In genomic region chr12:84060946-84061345, GRCm38 (mm10) we compare ENCODE assay signal across 8 mouse cellular contexts. TPM values are rescaled to one million over a fixed set of nuclear protein-coding genes. Genes with fewer than 3 reads are reported as not detected.
A peak's percentile ranks its signal among the peaks of the same experiment; 100 is the strongest.
DNase-seq lines count a peak whose midpoint lies in the region; ATAC-seq and TF ChIP-seq lines count a peak whose summit lies in the region.

No protein-coding gene starts in this region.

- H3K4me3 ChIP-seq in forebrain, postnatal 0 days (ENCODE audit: low read depth, low read length) = no peak overlapping the region
- no peak overlapping the region for H3K4me3 ChIP-seq in forebrain, embryonic 10.5 days
- no peak overlapping the region for H3K4me3 ChIP-seq in liver, postnatal 0 days (ENCODE audit: low read depth, low read length)
- no peak overlapping the region for H3K4me3 ChIP-seq in liver, embryonic 11.5 days (ENCODE audit: low read depth, low read length)
- H3K4me3 ChIP-seq in hindbrain, embryonic 14.5 days (replicated peaks; ENCODE audit: low read length) = no peak overlapping the region

- H3K4me1 ChIP-seq in forebrain, postnatal 0 days (ENCODE audit: insufficient read depth) = no peaks in the 10 kb centered on the region
- no peaks in the 10 kb centered on the region for H3K4me1 ChIP-seq in forebrain, embryonic 10.5 days
- no peaks in the 10 kb centered on the region for H3K4me1 ChIP-seq in liver, postnatal 0 days (ENCODE audit: insufficient read depth)
- H3K4me1 ChIP-seq in liver, embryonic 11.5 days (replicated peaks; ENCODE audit: control insufficient read depth, insufficient read depth, low read length) = no peaks in the 10 kb centered on the region
- no peaks in the 10 kb centered on the region for H3K4me1 ChIP-seq in hindbrain, embryonic 14.5 days (replicated peaks; ENCODE audit: control insufficient read depth, insufficient read depth, low read length)

- no peak overlapping the region for H3K9ac ChIP-seq in forebrain, postnatal 0 days
- H3K9ac ChIP-seq in liver, postnatal 0 days (replicated peaks) = no peak overlapping the region
- no peak overlapping the region for H3K9ac ChIP-seq in liver, embryonic 11.5 days (ENCODE audit: low read depth, low read length)
- H3K9ac ChIP-seq in hindbrain, embryonic 14.5 days = no peak overlapping the region

- DNase-seq in forebrain, postnatal 0 days = no peak
- no peak for DNase-seq in forebrain, embryonic 10.5 days (ENCODE audit: extremely low spot score, low spot score)
- DNase-seq in liver, postnatal 0 days = peak; percentile 15
- no peak for DNase-seq in liver, embryonic 11.5 days (ENCODE audit: low spot score)
- DNase-seq in c-Kit-positive CD71-positive TER-119-positive erythroid progenitor cells, embryonic 14.5 days (ENCODE audit: low spot score) = peak; percentile 40
- DNase-seq in retina, embryonic 14.5 days (ENCODE audit: low spot score) = peak; percentile 31
- DNase-seq in hindbrain, embryonic 14.5 days (ENCODE audit: low spot score) = no peak
- DNase-seq in spleen, postnatal 14 days (ENCODE audit: low spot score in 2 of 2) = no peak

- H3K9me3 ChIP-seq in forebrain, postnatal 0 days (ENCODE audit: low read length) = no peaks in the 10 kb centered on the region
- no peaks in the 10 kb centered on the region for H3K9me3 ChIP-seq in forebrain, embryonic 10.5 days
- no peaks in the 10 kb centered on the region for H3K9me3 ChIP-seq in liver, postnatal 0 days (ENCODE audit: low read length)
- no peaks in the 10 kb centered on the region for H3K9me3 ChIP-seq in liver, embryonic 11.5 days (ENCODE audit: control insufficient read depth, low read length)
- no peaks in the 10 kb centered on the region for H3K9me3 ChIP-seq in hindbrain, embryonic 14.5 days (ENCODE audit: control insufficient read depth, low read length)

- no peak for TF ChIP-seq EP300 in liver, postnatal 0 days (IDR thresholded peaks at IDR 0.05; ENCODE audit: low read depth)

- H3K4me2 ChIP-seq in forebrain, postnatal 0 days (ENCODE audit: low read depth) = no peak overlapping the region
- H3K4me2 ChIP-seq in liver, postnatal 0 days (ENCODE audit: low read depth, low read length) = no peak overlapping the region
- no peak overlapping the region for H3K4me2 ChIP-seq in liver, embryonic 11.5 days
- no peak overlapping the region for H3K4me2 ChIP-seq in hindbrain, embryonic 14.5 days (replicated peaks)

- whole genome bisulfite sequencing in forebrain, postnatal 0 days = 38% methylated on average over 2 of the region's 2 CpGs
- whole genome bisulfite sequencing in forebrain, embryonic 10.5 days = 33% methylated on average over 2 of the region's 2 CpGs
- 15% methylated on average over 2 of the region's 2 CpGs for WGBS in liver, postnatal 0 days (ENCODE audit: insufficient replicate concordance)
- 13% methylated on average over 2 of the region's 2 CpGs for WGBS in liver, embryonic 11.5 days
- WGBS in hindbrain, embryonic 14.5 days = 30% methylated on average over 2 of the region's 2 CpGs

- peak; percentile 33; the same call in 1 of the 2 replicates for TF ChIP-seq CTCF in forebrain, postnatal 0 days (IDR thresholded peaks at IDR 0.05; ENCODE audit: low read depth)
- TF ChIP-seq CTCF in liver, postnatal 0 days (IDR thresholded peaks at IDR 0.05; ENCODE audit: low read depth) = peak; percentile 73

- H3K36me3 ChIP-seq in forebrain, postnatal 0 days (ENCODE audit: insufficient read depth) = no peaks in the 10 kb centered on the region
- H3K36me3 ChIP-seq in forebrain, embryonic 10.5 days (replicated peaks) = no peaks in the 10 kb centered on the region
- H3K36me3 ChIP-seq in liver, postnatal 0 days (replicated peaks; ENCODE audit: insufficient read depth, low read length) = no peaks in the 10 kb centered on the region
- no peaks in the 10 kb centered on the region for H3K36me3 ChIP-seq in liver, embryonic 11.5 days (ENCODE audit: control insufficient read depth, insufficient read depth, low read length)
- no peaks in the 10 kb centered on the region for H3K36me3 ChIP-seq in hindbrain, embryonic 14.5 days (replicated peaks; ENCODE audit: control insufficient read depth, insufficient read depth)

- H3K27me3 ChIP-seq in forebrain, postnatal 0 days (ENCODE audit: insufficient read depth, low read length) = no peaks in the 10 kb centered on the region
- H3K27me3 ChIP-seq in forebrain, embryonic 10.5 days (ENCODE audit: poor library complexity, severe bottlenecking) = 0 out of 2 replicates have a peak, but pooled peaks cover 2% of the 10 kb centered on the region
- 0 out of 2 replicates have a peak, but pooled peaks cover 2% of the 10 kb centered on the region for H3K27me3 ChIP-seq in liver, postnatal 0 days (ENCODE audit: insufficient read depth, low read length)
- H3K27me3 ChIP-seq in liver, embryonic 11.5 days (replicated peaks; ENCODE audit: control insufficient read depth, insufficient read depth, low read length) = no peaks in the 10 kb centered on the region
- H3K27me3 ChIP-seq in hindbrain, embryonic 14.5 days (ENCODE audit: control insufficient read depth, insufficient read depth, low read length) = no peaks in the 10 kb centered on the region

- no peak for ATAC-seq in forebrain, postnatal 0 days
- no peak for ATAC-seq in liver, postnatal 0 days
- no peak for ATAC-seq in liver, embryonic 11.5 days (replicated peaks; ENCODE audit: low FRiP score)
- no peak for ATAC-seq in hindbrain, embryonic 14.5 days (ENCODE audit: low FRiP score)

- H3K27ac ChIP-seq in forebrain, postnatal 0 days (ENCODE audit: low read depth, low read length) = no peak overlapping the region
- H3K27ac ChIP-seq in forebrain, embryonic 10.5 days = no peak overlapping the region
- no peak overlapping the region for H3K27ac ChIP-seq in liver, postnatal 0 days (ENCODE audit: low read depth)
- no peak overlapping the region for H3K27ac ChIP-seq in liver, embryonic 11.5 days (ENCODE audit: low read depth, low read length)
- no peak overlapping the region for H3K27ac ChIP-seq in hindbrain, embryonic 14.5 days

RNA-seq across cellular contexts. Expression of gene Acot5, which starts 8.2 kb away (rescaled TPM):
- 1.5 and 2.3 TPM in 2 replicates for total RNA-seq in forebrain, postnatal 0 days (2014; rRNA removed)
- 0.93 and 1.3 TPM in 2 replicates for polyA plus RNA-seq in forebrain, postnatal 0 days (2015; fragmentation: Nextera tagmentation; extraction: Ambion mirVana)
- not detected in 2 replicates for polyA plus RNA-seq in forebrain, embryonic 10.5 days (2016; fragmentation: Nextera tagmentation; extraction: Ambion mirVana)
- polyA plus RNA-seq in liver, postnatal 0 days (2015; fragmentation: Nextera tagmentation; extraction: Ambion mirVana) = 0.37 and 0.54 TPM in 2 replicates
- polyA plus RNA-seq in liver, embryonic 11.5 days (2014; fragmentation: Nextera tagmentation; extraction: Ambion mirVana) = not detected in 2 replicates
- polyA plus RNA-seq in hindbrain, embryonic 14.5 days (2014; fragmentation: Nextera tagmentation; extraction: Ambion mirVana) = 0.30 and 0.48 TPM in 2 replicates

RNA-seq across cellular contexts. Expression of gene Acot3, which starts 9.0 kb away (rescaled TPM):
- total RNA-seq in forebrain, postnatal 0 days (2014; rRNA removed) = 0.69 and 3.1 TPM in 2 replicates
- polyA plus RNA-seq in forebrain, postnatal 0 days (2015; fragmentation: Nextera tagmentation; extraction: Ambion mirVana) = 0.98 and 1.2 TPM in 2 replicates
- 0.11 and 0.32 TPM in 2 replicates for polyA plus RNA-seq in forebrain, embryonic 10.5 days (2016; fragmentation: Nextera tagmentation; extraction: Ambion mirVana)
- polyA plus RNA-seq in liver, postnatal 0 days (2015; fragmentation: Nextera tagmentation; extraction: Ambion mirVana) = 37.2 and 43.0 TPM in 2 replicates
- polyA plus RNA-seq in liver, embryonic 11.5 days (2014; fragmentation: Nextera tagmentation; extraction: Ambion mirVana) = 3.0 and 3.8 TPM in 2 replicates
- 0.78 and 1.9 TPM in 2 replicates for polyA plus RNA-seq in hindbrain, embryonic 14.5 days (2014; fragmentation: Nextera tagmentation; extraction: Ambion mirVana)

RNA-seq across cellular contexts. Expression of gene Gm49366, which starts 22.2 kb away (rescaled TPM):
- total RNA-seq in forebrain, postnatal 0 days (2014; rRNA removed) = not detected in 2 replicates
- not detected in 2 replicates for polyA plus RNA-seq in forebrain, postnatal 0 days (2015; fragmentation: Nextera tagmentation; extraction: Ambion mirVana)
- polyA plus RNA-seq in forebrain, embryonic 10.5 days (2016; fragmentation: Nextera tagmentation; extraction: Ambion mirVana) = not detected in 2 replicates
- not detected in 2 replicates for polyA plus RNA-seq in liver, postnatal 0 days (2015; fragmentation: Nextera tagmentation; extraction: Ambion mirVana)
- not detected in 2 replicates for polyA plus RNA-seq in liver, embryonic 11.5 days (2014; fragmentation: Nextera tagmentation; extraction: Ambion mirVana)
- not detected in 2 replicates for polyA plus RNA-seq in hindbrain, embryonic 14.5 days (2014; fragmentation: Nextera tagmentation; extraction: Ambion mirVana)

RNA-seq across cellular contexts. Expression of gene Acot4, which starts 22.8 kb away (rescaled TPM):
- total RNA-seq in forebrain, postnatal 0 days (2014; rRNA removed) = 0.31 and 0.86 TPM in 2 replicates
- 0.77 and 1.1 TPM in 2 replicates for polyA plus RNA-seq in forebrain, postnatal 0 days (2015; fragmentation: Nextera tagmentation; extraction: Ambion mirVana)
- 0.14 and 0.15 TPM in 2 replicates for polyA plus RNA-seq in forebrain, embryonic 10.5 days (2016; fragmentation: Nextera tagmentation; extraction: Ambion mirVana)
- polyA plus RNA-seq in liver, postnatal 0 days (2015; fragmentation: Nextera tagmentation; extraction: Ambion mirVana) = 29.0 and 35.0 TPM in 2 replicates
- polyA plus RNA-seq in liver, embryonic 11.5 days (2014; fragmentation: Nextera tagmentation; extraction: Ambion mirVana) = 8.4 and 8.5 TPM in 2 replicates
- 0.54 and 0.61 TPM in 2 replicates for polyA plus RNA-seq in hindbrain, embryonic 14.5 days (2014; fragmentation: Nextera tagmentation; extraction: Ambion mirVana)

RNA-seq across cellular contexts. Expression of gene Acot6, which starts 39.5 kb away (rescaled TPM):
- total RNA-seq in forebrain, postnatal 0 days (2014; rRNA removed) = 4.0 and 5.1 TPM in 2 replicates
- polyA plus RNA-seq in forebrain, postnatal 0 days (2015; fragmentation: Nextera tagmentation; extraction: Ambion mirVana) = 1.3 TPM in 2 replicates
- 0.69 and 0.98 TPM in 2 replicates for polyA plus RNA-seq in forebrain, embryonic 10.5 days (2016; fragmentation: Nextera tagmentation; extraction: Ambion mirVana)
- polyA plus RNA-seq in liver, postnatal 0 days (2015; fragmentation: Nextera tagmentation; extraction: Ambion mirVana) = 1.9 and 2.0 TPM in 2 replicates
- polyA plus RNA-seq in liver, embryonic 11.5 days (2014; fragmentation: Nextera tagmentation; extraction: Ambion mirVana) = 1.0 and 1.4 TPM in 2 replicates
- 1.5 TPM in 2 replicates for polyA plus RNA-seq in hindbrain, embryonic 14.5 days (2014; fragmentation: Nextera tagmentation; extraction: Ambion mirVana)

Comparison
In these comparisons a context has a peak if more than half of its experiments do, and no peak if none do; other contexts are left out.
1. DNase-seq: peak in liver, postnatal 0 days (single experiment), c-Kit-positive CD71-positive TER-119-positive erythroid progenitor cells, embryonic 14.5 days (single experiment) and retina, embryonic 14.5 days (single experiment); none in forebrain, postnatal 0 days (single experiment), forebrain, embryonic 10.5 days (single experiment), liver, embryonic 11.5 days (single experiment), hindbrain, embryonic 14.5 days (single experiment) and spleen, postnatal 14 days (0 of 2).